Mouse (Mus musculus) cerebellum, postnatal 25 days (tissue): ENCODE data around the gene Fam171b.

Experiments used
- DNase-seq, 2 experiments: peaks; one replicate each; pipeline ENCODE4 v3.0.0; 2021; ENCODE audit warnings: mixed read lengths in 2 of 2

Fam171b gene

GRCm38 (mm10) chr2:83901896-83902540, 89.6 kb downstream of the Fam171b start:
- no peak for DNase-seq

GRCm38 (mm10) chr2:83929478-83930088, 117.1 kb downstream of the Fam171b start:
- DNase-seq = no peak
